Mouse (Mus musculus): ENCODE results near the gene Gm7544.
"Not testable (repeated sequence)": the region's sequence is repeated elsewhere in the genome, so short reads cannot be mapped to it uniquely, and the experiment has no call there.

Gene Gm7544

DNA sequence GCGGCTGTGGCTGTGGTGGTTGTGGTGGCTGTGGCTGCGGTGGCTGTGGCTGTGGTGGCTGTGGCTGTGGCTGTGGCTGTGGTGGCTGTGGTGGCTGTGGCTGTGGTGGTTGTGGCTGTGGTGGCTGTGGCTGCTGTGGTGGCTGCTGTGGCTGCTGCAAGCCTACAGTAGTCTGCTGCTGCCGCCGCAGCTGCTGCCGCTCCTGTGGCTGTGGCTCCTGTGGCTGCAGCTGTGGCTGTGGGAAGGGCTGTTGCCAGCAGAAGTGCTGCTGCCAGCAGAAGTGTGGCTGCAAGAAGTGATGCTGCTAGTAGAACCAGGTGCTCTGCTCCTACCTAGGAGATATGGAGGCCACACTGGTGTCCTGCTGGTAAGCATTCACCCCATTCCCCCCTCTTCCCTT is 42.4 kb downstream of the Gm7544 start:
- DNase-seq (ENCODE audit: low read depth): not testable (repeated sequence)

DNA sequence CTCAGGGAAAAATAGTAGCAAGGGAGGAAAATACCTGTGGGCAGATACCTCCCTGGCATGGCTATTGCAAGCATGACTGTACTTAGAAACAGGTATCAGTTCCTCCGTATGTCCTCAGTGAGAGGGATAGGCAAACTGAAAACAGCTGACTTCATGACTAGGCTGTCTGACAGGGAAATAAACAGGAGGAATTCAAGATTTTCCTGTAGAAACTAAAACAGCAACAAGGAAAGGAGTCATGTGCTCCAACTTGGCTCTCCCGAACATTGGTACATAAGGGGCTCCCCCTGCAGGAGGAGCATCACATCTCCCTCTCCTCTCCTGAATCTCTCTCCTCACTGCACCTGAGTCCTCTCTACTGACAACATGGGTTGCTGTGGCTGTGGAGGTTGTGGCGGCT is 42.8 kb downstream of the Gm7544 start, which contains the start of gene A030005L19Rik:
Gene A030005L19Rik, plus strand, starts transcription at position 301 of the 400 bp plus-strand sequence.
- peak; percentile 37 for DNase-seq (ENCODE audit: low read depth)

GRCm38 (mm10) chr1:82905886-82906285 is 49.9 kb downstream of the Gm7544 start:
- DNase-seq (ENCODE audit: low read depth): no peak
